Mouse (Mus musculus) R1 (cell line): ENCODE measurements around the gene Brsk2.

Experiments
- DNase-seq: peaks from one replicate; pipeline ENCODE4 v3.0.0-alpha.2; 2018; ENCODE audit warnings: low read depth, low spot score

Brsk2 gene

DNA sequence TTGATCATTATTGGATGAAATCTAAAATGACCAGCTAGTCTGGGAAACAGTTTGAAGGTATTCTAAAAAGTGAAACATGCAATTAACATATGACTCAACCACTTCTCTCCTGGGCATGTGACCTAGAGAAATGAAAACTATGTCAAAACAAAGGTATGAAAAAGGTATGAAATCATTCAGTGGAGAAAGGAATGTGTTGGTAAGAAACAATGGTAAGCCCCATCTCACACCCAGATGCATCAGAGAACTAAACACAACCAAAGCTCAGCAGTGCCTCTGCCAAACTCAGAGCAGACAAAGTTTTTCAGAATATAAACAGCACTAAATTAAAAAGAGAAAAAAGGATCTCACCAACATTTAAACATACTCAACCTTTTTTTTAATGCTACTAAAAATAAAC is 80.5 kb downstream of the Brsk2 start:
- DNase-seq = no peak

DNA sequence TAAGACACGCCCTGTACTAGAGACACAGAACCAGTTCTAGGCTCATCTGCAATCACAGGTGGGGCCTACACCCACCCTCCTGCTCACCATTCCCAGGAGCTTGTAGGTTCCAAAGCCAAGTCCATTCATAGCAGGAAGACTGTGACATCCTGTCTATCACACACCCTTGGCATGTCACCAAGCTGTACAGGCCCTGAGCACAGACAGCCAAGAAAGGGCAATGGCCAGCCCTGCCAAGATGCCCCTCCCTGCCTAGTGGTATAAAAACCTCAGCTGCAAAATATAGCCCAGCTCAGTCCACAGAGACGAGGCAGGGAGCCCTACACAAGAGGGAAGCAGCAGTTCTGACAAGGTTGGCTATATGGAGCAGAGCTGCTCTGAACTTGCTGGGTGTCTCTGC is 84.6 kb downstream of the Brsk2 start:
- no peak for DNase-seq

DNA sequence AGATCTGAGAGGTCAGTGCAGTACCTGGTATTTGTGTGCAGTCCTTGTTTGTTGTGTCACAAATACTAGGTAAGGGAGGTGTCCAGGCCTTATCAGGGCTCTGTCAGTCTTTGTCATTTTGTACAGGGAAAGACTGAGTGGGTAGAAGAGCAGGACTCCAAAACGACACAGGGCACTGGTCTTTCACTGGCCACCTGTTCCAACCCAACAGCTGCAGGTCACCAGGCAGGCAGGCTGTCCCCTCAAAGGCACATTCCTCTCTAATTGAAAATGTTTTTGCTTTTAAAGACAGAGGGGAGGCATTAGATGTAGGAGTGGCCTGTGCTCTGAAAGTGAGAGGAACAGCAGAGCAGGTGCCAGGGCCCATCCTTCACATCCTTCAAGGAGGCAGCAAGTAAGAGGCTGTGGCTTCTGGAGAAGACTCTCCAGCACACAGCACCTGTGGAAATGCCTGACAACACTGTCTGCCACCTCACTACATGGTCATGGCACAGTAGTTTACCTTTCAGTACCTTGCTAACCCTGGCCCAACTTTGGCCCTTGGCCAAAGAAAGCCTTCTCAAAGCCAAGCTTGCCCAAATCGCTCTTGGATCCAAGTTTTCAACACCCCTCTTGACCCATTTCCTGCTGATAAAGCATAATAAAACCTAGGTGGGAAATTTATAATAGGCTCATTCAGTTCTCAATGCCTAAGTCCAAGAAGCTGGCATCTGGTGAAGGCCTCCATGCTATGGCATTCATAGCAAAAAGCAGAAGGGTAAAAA is 85.7 kb downstream of the Brsk2 start:
- DNase-seq = no peak

DNA sequence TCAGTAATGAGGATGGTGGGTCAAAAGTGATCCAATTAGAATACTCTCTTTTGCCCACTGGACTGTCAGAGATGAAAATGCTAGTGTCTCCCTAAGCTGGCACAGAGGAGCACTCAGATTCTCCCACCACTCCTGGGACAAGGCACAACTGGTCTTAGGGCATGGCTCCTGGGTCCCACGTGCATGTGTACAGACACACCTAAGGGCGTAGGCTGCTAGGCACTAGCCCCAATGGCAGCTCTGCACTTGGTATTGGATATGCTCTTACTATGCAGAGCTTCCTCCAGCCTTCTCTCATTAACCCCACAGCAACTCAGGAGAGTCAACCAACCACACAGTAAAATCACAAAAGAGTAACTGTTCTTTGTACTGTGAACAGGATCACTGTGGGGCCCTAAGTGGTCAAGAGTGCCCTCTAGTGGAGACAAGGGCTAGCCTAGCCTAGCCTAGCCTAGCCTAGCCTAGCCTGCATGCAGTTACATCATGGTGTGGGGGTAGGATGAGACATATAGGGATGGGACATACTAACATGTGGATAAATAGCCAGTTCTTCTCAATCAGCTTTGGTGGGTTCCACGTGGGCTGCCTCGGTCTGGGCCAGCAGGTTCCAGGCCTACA is 88.1 kb downstream of the Brsk2 start:
- DNase-seq = peak; percentile 64

DNA sequence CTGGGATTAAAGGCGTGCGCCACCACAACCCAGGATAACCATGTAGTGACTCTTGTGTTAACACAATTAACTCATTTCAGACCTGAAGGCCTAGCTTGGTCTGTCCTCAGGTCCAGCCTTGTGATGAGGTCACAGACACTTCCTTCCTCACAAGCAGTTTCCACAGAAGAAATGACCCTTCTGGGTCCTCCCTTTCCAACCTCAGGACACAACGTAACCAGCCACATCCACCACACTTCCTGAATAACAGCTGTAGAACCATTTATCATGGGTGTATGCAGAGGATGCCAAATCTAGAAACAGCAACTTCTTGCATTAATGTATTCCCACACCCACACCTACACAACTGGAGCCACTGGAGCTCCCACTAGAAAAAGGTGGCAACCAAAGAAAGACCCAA is 91.2 kb downstream of the Brsk2 start:
- DNase-seq = no peak

DNA sequence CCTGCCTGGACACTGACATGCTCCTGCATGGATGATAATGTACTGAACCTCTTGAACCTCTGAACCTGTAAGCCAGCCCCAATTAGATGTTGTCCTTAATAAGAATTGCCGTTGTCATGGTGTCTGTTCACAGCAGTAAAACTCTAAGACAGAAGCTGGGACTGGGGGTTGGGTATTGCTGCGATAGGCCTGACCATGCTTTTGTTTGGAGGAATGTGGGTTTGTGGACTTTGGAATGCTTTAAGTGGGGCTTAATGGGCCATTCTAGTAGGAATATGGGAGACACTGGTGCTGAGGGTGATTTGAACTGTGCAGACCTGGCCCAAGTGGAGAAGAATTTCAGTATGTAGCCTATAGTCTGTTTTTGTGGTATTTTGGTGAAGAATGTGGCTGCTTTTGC is 95.8 kb downstream of the Brsk2 start:
- DNase-seq = peak; percentile 88

DNA sequence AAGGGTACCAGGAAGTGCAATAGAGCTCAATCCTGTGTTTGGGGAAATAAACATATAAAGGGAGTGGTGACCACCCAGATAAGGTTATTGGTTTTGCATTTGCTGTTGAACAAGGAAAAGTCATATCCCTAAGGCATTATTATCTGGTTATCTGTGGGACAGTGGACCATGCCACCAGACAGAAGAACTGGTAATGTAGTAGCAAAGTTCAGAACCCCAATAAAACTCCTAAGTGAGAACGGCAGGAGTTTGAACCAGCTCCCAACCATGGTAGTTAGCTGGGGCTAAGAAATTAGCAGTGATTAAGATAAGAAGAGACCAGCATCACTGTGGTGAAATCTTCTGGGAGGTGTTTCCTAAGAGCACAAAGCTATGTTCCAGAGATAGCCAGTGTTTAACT is 96.4 kb downstream of the Brsk2 start:
- no peak for DNase-seq

DNA sequence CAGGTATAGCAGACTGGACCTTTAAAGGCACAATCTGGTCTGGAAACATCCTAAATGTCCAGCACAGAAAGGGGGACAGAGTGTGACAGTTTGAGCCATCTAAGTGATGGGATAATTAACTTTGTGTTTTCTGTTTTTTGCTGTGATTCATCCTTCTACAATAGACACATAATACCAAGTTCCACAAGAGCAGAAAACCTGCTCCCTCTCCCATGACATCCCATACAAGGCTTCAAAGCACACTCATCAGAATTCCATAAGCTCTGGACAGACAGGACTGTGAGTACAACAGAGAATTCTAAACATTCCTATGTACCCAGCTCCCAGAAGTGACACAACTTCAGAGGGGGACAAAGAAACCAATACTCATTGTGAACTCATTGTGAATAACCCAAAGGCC is 101.0 kb downstream of the Brsk2 start:
- no peak for DNase-seq
